Mouse (Mus musculus) MEL (cell line): ENCODE results near the gene Snupn. TPM values are rescaled to one million over a fixed set of nuclear protein-coding genes. Genes with fewer than 3 reads are reported as not detected.

Experiments used
- DNase-seq: peaks from one replicate; pipeline ENCODE4 v3.0.0; 2011; ENCODE audit warnings: low read depth, low spot score
- H3K27ac ChIP-seq: 2 replicates; pipeline ENCODE4 v1.5.1; 2012; ENCODE audit warnings: low read depth, mild to moderate bottlenecking, control low read depth, low read length, moderate library complexity; ENCODE audit not compliant: control insufficient read depth
- H3K27me3 ChIP-seq, 2 experiments: fragments of 150-350 bp in 1 of 2; sonication (generic) in 1 of 2; 2 replicates each; pipeline ENCODE4 v1.6.1; 2012; ENCODE audit warnings: low read length in 2 of 2, mild to moderate bottlenecking in 2 of 2, improper control_type of control experiment in 1 of 2, moderate library complexity in 1 of 2; ENCODE audit not compliant: insufficient read depth in 2 of 2, control insufficient read depth in 1 of 2
- H3K36me3 ChIP-seq, 2 experiments: 2 replicates each; pipeline ENCODE4 v1.6.1; 2012 to 2014; ENCODE audit warnings: low read length in 2 of 2, improper control_type of control experiment in 1 of 2, inconsistent platforms in 1 of 2, mild to moderate bottlenecking in 1 of 2; ENCODE audit not compliant: insufficient read depth in 2 of 2, control insufficient read depth in 1 of 2
- H3K4me1 ChIP-seq, 2 experiments: fragments of 150-350 bp in 1 of 2; sonication (generic) in 1 of 2; 2 replicates each; pipeline ENCODE4 v1.6.1; 2012; ENCODE audit warnings: low read length in 2 of 2, improper control_type of control experiment in 1 of 2, mild to moderate bottlenecking in 1 of 2; ENCODE audit not compliant: insufficient read depth in 2 of 2, control insufficient read depth in 1 of 2
- H3K4me3 ChIP-seq, 2 experiments: fragments of 150-350 bp in 1 of 2; sonication (generic) in 1 of 2; 2 replicates each; pipeline ENCODE4 v1.5.1; 2012; ENCODE audit warnings: low read depth in 2 of 2, low read length in 2 of 2, mild to moderate bottlenecking in 2 of 2, moderate library complexity in 2 of 2, control low read depth in 1 of 2, improper control_type of control experiment in 1 of 2; ENCODE audit not compliant: control insufficient read depth in 1 of 2, insufficient read depth in 1 of 2
- H3K79me2 ChIP-seq: 2 replicates; pipeline ENCODE4 v1.6.1; 2012; ENCODE audit warnings: mild to moderate bottlenecking, low read length, moderate library complexity; ENCODE audit not compliant: control insufficient read depth, poor library complexity, insufficient read depth
- H3K9ac ChIP-seq: 2 replicates; pipeline ENCODE4 v1.6.1; 2012; ENCODE audit warnings: low read depth, mild to moderate bottlenecking, control low read depth, low read length, moderate library complexity; ENCODE audit not compliant: control insufficient read depth, poor library complexity, severe bottlenecking
- H3K9me3 ChIP-seq: fragments of 150-350 bp; sonication (generic); replicated peaks from 2 replicates; pipeline ENCODE4 v1.6.1; 2012; ENCODE audit warnings: mild to moderate bottlenecking, low read length, improper control_type of control experiment, moderate library complexity; ENCODE audit not compliant: insufficient read depth
- BHLHE40 ChIP-seq: IDR thresholded peaks from 2 replicates; pipeline ENCODE4 v1.6.1; 2012; ENCODE audit warnings: low read depth, mild to moderate bottlenecking, inconsistent platforms, low read length, improper control_type of control experiment, borderline replicate concordance
- CHD1 ChIP-seq: IDR thresholded peaks from 2 replicates; pipeline ENCODE4 v1.6.1; 2012; ENCODE audit warnings: low read depth, mild to moderate bottlenecking, inconsistent platforms, low read length, improper control_type of control experiment
- CHD2 ChIP-seq: IDR thresholded peaks from 2 replicates; pipeline ENCODE4 v1.6.1; 2011; ENCODE audit warnings: low read length, improper control_type of control experiment
- E2F4 ChIP-seq: IDR thresholded peaks from 2 replicates; pipeline ENCODE4 v1.6.1; 2011; ENCODE audit warnings: low read depth, low read length, improper control_type of control experiment, borderline replicate concordance
- ELF1 ChIP-seq: IDR thresholded peaks from 2 replicates; pipeline ENCODE4 v1.6.1; 2014; ENCODE audit warnings: low read depth, mild to moderate bottlenecking, inconsistent platforms, low read length, improper control_type of control experiment, moderate library complexity
- EP300 ChIP-seq, 2 experiments: IDR thresholded peaks; 2 replicates each; pipeline ENCODE4 v1.6.1; 2011; ENCODE audit warnings: improper control_type of control experiment in 2 of 2, low read length in 2 of 2, low read depth in 1 of 2, mild to moderate bottlenecking in 1 of 2
- ETS1 ChIP-seq: IDR thresholded peaks from 2 replicates; pipeline ENCODE4 v1.6.1; 2012; ENCODE audit warnings: low read depth, mild to moderate bottlenecking, inconsistent platforms, low read length, improper control_type of control experiment, moderate library complexity
- GABPA ChIP-seq: IDR thresholded peaks from 2 replicates; pipeline ENCODE4 v1.6.1; 2012; ENCODE audit warnings: low read depth, mild to moderate bottlenecking, inconsistent platforms, low read length, improper control_type of control experiment, moderate library complexity
- HCFC1 ChIP-seq: IDR thresholded peaks from 2 replicates; pipeline ENCODE4 v1.6.1; 2012; ENCODE audit warnings: low read depth, mild to moderate bottlenecking, inconsistent platforms, low read length, improper control_type of control experiment, moderate library complexity
- JUND ChIP-seq: IDR thresholded peaks from 2 replicates; pipeline ENCODE4 v1.6.1; 2011; ENCODE audit warnings: low read depth, mild to moderate bottlenecking, improper control_type of control experiment, low read length
- KAT2A ChIP-seq: conservative IDR thresholded peaks from 2 replicates; pipeline ENCODE4 v1.6.1; 2012; ENCODE audit warnings: low read depth, low read length, improper control_type of control experiment, inconsistent platforms
- MAFK ChIP-seq: IDR thresholded peaks from 2 replicates; pipeline ENCODE4 v1.6.1; 2011; ENCODE audit warnings: low read depth, mild to moderate bottlenecking, low read length, improper control_type of control experiment, borderline replicate concordance
- MAX ChIP-seq: IDR thresholded peaks from 2 replicates; pipeline ENCODE4 v1.6.1; 2011; ENCODE audit warnings: low read length, improper control_type of control experiment
- MAZ ChIP-seq: IDR thresholded peaks from 2 replicates; pipeline ENCODE4 v1.6.1; 2012; ENCODE audit warnings: low read depth, mild to moderate bottlenecking, inconsistent platforms, low read length, improper control_type of control experiment
- MXI1 ChIP-seq: IDR thresholded peaks from 2 replicates; pipeline ENCODE4 v1.6.1; 2011; ENCODE audit warnings: mild to moderate bottlenecking, low read depth, low read length, improper control_type of control experiment
- MYB ChIP-seq: IDR thresholded peaks from 2 replicates; pipeline ENCODE4 v1.6.1; 2011; ENCODE audit warnings: mild to moderate bottlenecking, low read depth, low read length, improper control_type of control experiment
- MYC ChIP-seq: IDR thresholded peaks from 2 replicates; pipeline ENCODE4 v1.6.1; 2011; ENCODE audit warnings: low read depth, mild to moderate bottlenecking, low read length, improper control_type of control experiment, moderate library complexity
- NELFE ChIP-seq: IDR thresholded peaks from 2 replicates; pipeline ENCODE4 v1.6.1; 2011; ENCODE audit warnings: low read depth, low read length, improper control_type of control experiment
- NRF1 ChIP-seq: IDR thresholded peaks from 2 replicates; pipeline ENCODE4 v1.6.1; 2014; ENCODE audit warnings: low read depth, mild to moderate bottlenecking, inconsistent platforms, low read length, improper control_type of control experiment, moderate library complexity; ENCODE audit not compliant: poor library complexity, insufficient read depth, severe bottlenecking
- POLR2A ChIP-seq, 2 experiments: IDR thresholded peaks; 2 replicates each; pipeline ENCODE4 v1.6.1; 2011 to 2012; ENCODE audit warnings: low read length in 2 of 2, mild to moderate bottlenecking in 2 of 2, control low read depth in 1 of 2, improper control_type of control experiment in 1 of 2, low read depth in 1 of 2, moderate library complexity in 1 of 2; ENCODE audit not compliant: control insufficient read depth in 1 of 2, insufficient read depth in 1 of 2, poor library complexity in 1 of 2
- POLR2AphosphoS2 ChIP-seq: IDR thresholded peaks from 2 replicates; pipeline ENCODE4 v1.6.1; 2011; ENCODE audit warnings: low read length, improper control_type of control experiment
- POLR2AphosphoS5 ChIP-seq: IDR thresholded peaks from 2 replicates; pipeline ENCODE4 v1.6.1; 2012; ENCODE audit warnings: low read depth, borderline replicate concordance, mild to moderate bottlenecking, inconsistent platforms, low read length, moderate library complexity, mixed read lengths
- RAD21 ChIP-seq: IDR thresholded peaks from 2 replicates; pipeline ENCODE4 v1.6.1; 2011; ENCODE audit warnings: mild to moderate bottlenecking, low read depth, low read length, improper control_type of control experiment
- RCOR1 ChIP-seq: IDR thresholded peaks from 2 replicates; pipeline ENCODE4 v1.6.1; 2012; ENCODE audit warnings: low read depth, mild to moderate bottlenecking, inconsistent platforms, low read length, improper control_type of control experiment
- SIN3A ChIP-seq: IDR thresholded peaks from 2 replicates; pipeline ENCODE4 v1.6.1; 2012; ENCODE audit warnings: low read length, improper control_type of control experiment, inconsistent platforms
- SMC3 ChIP-seq: IDR thresholded peaks from 2 replicates; pipeline ENCODE4 v1.6.1; 2011; ENCODE audit warnings: low read depth, low read length, improper control_type of control experiment
- TAL1 ChIP-seq: IDR thresholded peaks from 2 replicates; pipeline ENCODE4 v1.6.1; 2012; ENCODE audit warnings: mild to moderate bottlenecking, inconsistent platforms, low read length, moderate library complexity, mixed read lengths
- TBP ChIP-seq: IDR thresholded peaks from 2 replicates; pipeline ENCODE4 v1.8.0; 2011; ENCODE audit warnings: low read depth, low read length, improper control_type of control experiment
- TCF12 ChIP-seq: IDR thresholded peaks from 2 replicates; pipeline ENCODE4 v1.6.1; 2014; ENCODE audit warnings: low read depth, mild to moderate bottlenecking, inconsistent platforms, low read length, improper control_type of control experiment, moderate library complexity
- UBTF ChIP-seq: IDR thresholded peaks from 2 replicates; pipeline ENCODE4 v1.6.1; 2012; ENCODE audit warnings: low read depth, mild to moderate bottlenecking, inconsistent platforms, low read length, improper control_type of control experiment, moderate library complexity, borderline replicate concordance; ENCODE audit not compliant: insufficient read depth
- USF1 ChIP-seq: IDR thresholded peaks from 2 replicates; pipeline ENCODE4 v1.6.1; 2014; ENCODE audit warnings: low read depth, mild to moderate bottlenecking, inconsistent platforms, low read length, improper control_type of control experiment, moderate library complexity
- USF2 ChIP-seq, 2 experiments: IDR thresholded peaks; 2 replicates each; pipeline ENCODE4 v1.6.1; 2011 to 2012; ENCODE audit warnings: improper control_type of control experiment in 2 of 2, low read length in 2 of 2, borderline replicate concordance in 1 of 2, inconsistent platforms in 1 of 2, low read depth in 1 of 2, mild to moderate bottlenecking in 1 of 2; ENCODE audit not compliant: insufficient read depth in 1 of 2
- ZC3H11A ChIP-seq: IDR thresholded peaks from 2 replicates; pipeline ENCODE4 v1.6.1; 2012; ENCODE audit warnings: low read depth, mild to moderate bottlenecking, inconsistent platforms, low read length, improper control_type of control experiment
- ZKSCAN1 ChIP-seq: IDR thresholded peaks from 2 replicates; pipeline ENCODE4 v1.6.1; 2012; ENCODE audit warnings: low read depth, mild to moderate bottlenecking, inconsistent platforms, low read length, improper control_type of control experiment, moderate library complexity
- ZMIZ1 ChIP-seq: IDR thresholded peaks from 2 replicates; pipeline ENCODE4 v1.6.1; 2012; ENCODE audit warnings: low read depth, mild to moderate bottlenecking, inconsistent platforms, low read length, improper control_type of control experiment, moderate library complexity
- polyA plus RNA-seq, 2 experiments: library from polyadenylated mRNA; stranded (reverse) in 1 of 2; unstranded in 1 of 2; fragments of >175 nt in 1 of 2; fragments of >200 nt in 1 of 2; gene quantifications; 2 replicates each; pipeline versions ENCODE4 v1.2.1 to v1.2.4; 2012; ENCODE audit warnings: low replicate concordance in 2 of 2, low read depth in 1 of 2; ENCODE audit not compliant: insufficient read length in 2 of 2, insufficient read depth in 1 of 2, missing spikeins in 1 of 2
- total RNA-seq: library from RNA; depleted of rRNA; stranded (reverse); fragments of 300-350 nt; gene quantifications from 2 replicates; pipeline ENCODE4 v1.2.3, GENCODE M21; 2012

Snupn gene
- total and polyA plus RNA-seq, 3 experiments = 14.6 to 14.7 TPM; not detected in 1

GRCm38 (mm10) chr9:56994286-56995197 is 43.9 kb downstream of the Snupn start, which contains the start of gene Ptpn9:
Gene Ptpn9 (plus strand): TSS chr9:56994923.
- peak; percentile 76 for DNase-seq
- H3K27me3 ChIP-seq = no peaks in the 10 kb centered on the region
- peak within 1 kb of the TSS; percentile 60 for H3K27ac ChIP-seq
- TF ChIP-seq HCFC1 (no peak), GABPA (no peak), JUND (no peak), EP300 (IDR thresholded peaks at IDR 0.05; ENCODE audit: low read depth in 1 of 2, low read length in 2 of 2) (0 out of 4 replicates have a peak, but pooled peaks of 1 of the 2 experiments have one; percentile 10), MAFK (no peak), MYC (no peak), ZMIZ1 (no peak), MAZ (peak; percentile 65; the same call in 1 of the 2 replicates), RAD21 (no peak), ETS1 (no peak), ZKSCAN1 (no peak), TBP (0 out of 2 replicates have a peak, but pooled peaks have one; percentile 32), NELFE (peak; percentile 21), USF1 (no peak), RCOR1 (peak; percentile 53), TAL1 (no peak), NRF1 (no peak), CHD2 (peak; percentile 50; the same call in 1 of the 2 replicates), BHLHE40 (0 out of 2 replicates have a peak, but pooled peaks have one; percentile 13), USF2 (IDR thresholded peaks at IDR 0.05; ENCODE audit: borderline replicate concordance in 1 of 2, insufficient read depth in 1 of 2, low read depth in 1 of 2, low read length in 2 of 2) (no peak), TCF12 (peak; percentile 13; the same call in 1 of the 2 replicates), SIN3A (peak; percentile 70), MYB (no peak), POLR2AphosphoS2 (no peak), MAX (no peak), SMC3 (no peak; the same call in 1 of the 2 replicates), MXI1 (no peak), POLR2AphosphoS5 (no peak), UBTF (peak; percentile 95; the same call in 1 of the 2 replicates), ZC3H11A (no peak; the same call in 1 of the 2 replicates), KAT2A (no peak), POLR2A (IDR thresholded peaks at IDR 0.05; ENCODE audit: control insufficient read depth in 1 of 2, insufficient read depth in 1 of 2, low read depth in 1 of 2, low read length in 2 of 2, poor library complexity in 1 of 2) (0 out of 4 replicates have a peak, but pooled peaks of 1 of the 2 experiments have one; percentile 33), E2F4 (no peak), ELF1 (0 out of 2 replicates have a peak, but pooled peaks have one; percentile 19), CHD1 (no peak)

More at GRCm38 (mm10) chr9:56994286-56995197, 43.9 kb downstream of the Snupn start, which contains the start of gene Ptpn9:
- Histone ChIP-seq H3K79me2 (peaks cover 18% of the 10 kb centered on the region), H3K4me1 (peaks cover 8 to 10% of the 10 kb centered on the region in 2 experiments; a peak in 3 of 4 replicates), H3K36me3 (peaks cover 0 to 11% of the 10 kb centered on the region in 2 experiments; a peak in 2 of 4 replicates), H3K9ac (peak within 1 kb of the TSS; percentile 87), H3K4me3 (peak within 1 kb of the TSS; percentile 81 to 99), H3K9me3 (no peaks in the 10 kb centered on the region)
